Mouse (Mus musculus) G1E-ER4 (cell line): ENCODE data around the gene BC005537. TPM values are rescaled to one million over a fixed set of nuclear protein-coding genes. Genes with fewer than 3 reads are reported as not detected.

ENCODE experiments used
- GATA1 ChIP-seq: IDR thresholded peaks from one replicate; pipeline ENCODE4 v1.8.0; 2012; ENCODE audit warnings: low read length, inconsistent platforms
- polyA plus RNA-seq: library from polyadenylated mRNA; stranded (reverse); fragments of >175 nt; gene quantifications from 2 replicates; pipeline ENCODE4 v1.2.3, GENCODE M21; 2012

BC005537 gene
- polyA plus RNA-seq: 61.9 and 79.6 TPM in 2 replicates

DNA sequence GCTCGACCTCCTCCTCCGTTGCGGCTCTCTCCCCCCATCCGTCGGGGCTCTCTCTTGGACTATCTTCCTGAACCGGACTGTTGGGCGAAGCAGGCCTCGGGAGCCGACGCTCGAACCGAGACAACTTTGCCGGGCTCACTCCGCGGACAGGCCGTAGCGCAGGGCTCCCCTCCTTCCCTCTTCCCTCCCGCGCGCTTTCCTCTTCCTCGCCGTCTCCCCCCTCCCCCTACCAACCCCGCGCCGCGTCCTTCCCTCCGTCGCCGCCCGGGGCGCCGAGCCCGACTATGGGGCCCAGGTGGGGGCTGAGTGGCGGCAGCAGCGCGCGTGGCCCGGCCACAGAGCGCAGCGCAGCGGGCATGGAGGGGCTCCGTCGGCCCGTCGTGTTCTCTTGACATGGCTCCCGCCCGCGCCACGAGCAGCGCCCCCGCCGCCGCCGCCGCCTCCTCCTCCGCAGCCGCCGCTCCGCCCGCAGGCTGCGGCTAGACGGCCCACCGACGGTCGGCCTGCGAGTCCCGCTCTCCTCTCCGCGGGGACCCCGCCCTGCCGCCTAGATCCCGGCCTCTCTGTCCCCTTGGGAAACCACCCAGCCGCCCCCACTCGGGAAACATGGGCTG lies at the start of gene BC005537:
Gene BC005537, plus strand, starts transcription at position 350 of the 614 bp plus-strand sequence.
- no peak for TF ChIP-seq GATA1

DNA sequence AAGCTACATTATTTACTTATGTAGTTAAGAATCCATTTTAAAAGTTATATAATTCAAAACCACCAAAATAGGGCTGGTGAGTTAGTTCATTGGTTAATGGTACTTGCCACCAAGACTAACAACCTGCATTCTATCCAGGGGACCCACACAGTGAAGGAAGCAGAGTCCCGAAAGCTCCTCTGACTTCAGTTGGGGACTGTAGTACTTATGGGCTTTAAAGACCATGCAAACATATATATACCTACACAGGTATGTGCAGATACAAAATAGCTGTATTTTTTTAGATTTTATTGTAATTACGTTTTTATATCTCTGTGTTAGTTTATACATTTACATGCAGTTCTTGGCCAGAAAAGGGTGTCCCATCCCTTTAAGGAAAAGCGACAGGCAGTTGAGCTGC lies 44.7 kb upstream of the BC005537 start:
- TF ChIP-seq GATA1: no peak

DNA sequence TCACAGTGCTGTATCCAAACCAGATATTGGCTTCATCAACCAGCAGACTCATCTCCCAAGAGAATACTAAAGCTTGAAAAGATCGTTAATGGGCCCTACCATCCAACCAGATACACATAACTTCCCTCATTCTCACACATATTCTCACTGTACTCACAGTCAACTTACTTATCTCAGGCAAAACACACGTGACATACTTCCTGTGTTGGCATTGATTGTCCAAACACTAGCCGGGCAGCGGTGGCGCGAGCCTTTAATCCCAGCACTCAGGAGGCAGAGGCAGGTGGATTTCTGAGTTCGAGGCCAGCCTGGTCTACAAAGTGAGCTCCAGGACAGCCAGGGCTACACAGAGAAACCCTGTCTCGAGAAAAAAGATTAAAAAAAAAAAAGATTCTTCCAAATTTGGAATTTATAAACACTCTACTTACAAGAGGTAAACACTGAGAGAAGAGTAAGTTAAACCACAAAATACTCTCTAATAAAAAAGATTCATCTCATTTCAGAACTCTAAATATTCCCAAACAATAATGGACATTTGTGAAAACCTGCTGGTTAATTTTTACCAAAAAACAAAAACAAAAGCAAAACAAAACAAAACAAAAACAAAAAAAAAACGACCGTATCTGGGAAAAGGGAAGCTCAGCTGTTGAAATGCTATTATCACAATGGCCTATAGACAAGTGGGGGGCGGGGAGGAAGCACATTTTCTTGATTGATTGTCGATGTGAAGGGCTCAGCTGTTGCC lies 43.5 kb upstream of the BC005537 start:
- no peak for TF ChIP-seq GATA1

DNA sequence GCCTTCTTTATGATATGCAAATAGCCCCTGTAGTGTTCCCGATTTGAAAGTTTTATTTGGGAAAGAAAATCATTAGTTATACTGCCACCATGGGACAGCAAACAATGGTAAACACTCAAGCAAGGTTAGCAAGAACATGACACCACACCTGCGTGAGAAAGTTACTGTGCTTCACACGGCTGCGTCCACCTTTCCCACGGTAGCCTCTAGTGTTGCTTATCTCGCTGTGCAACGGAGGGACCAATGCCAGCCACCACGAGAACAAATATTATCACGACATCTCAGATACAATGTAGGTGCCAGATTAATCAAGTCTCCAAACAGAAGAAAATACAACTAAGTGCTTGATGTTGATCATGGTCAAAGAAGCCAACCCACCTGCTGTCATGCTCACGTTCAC lies 42.0 kb upstream of the BC005537 start:
- TF ChIP-seq GATA1: no peak

DNA sequence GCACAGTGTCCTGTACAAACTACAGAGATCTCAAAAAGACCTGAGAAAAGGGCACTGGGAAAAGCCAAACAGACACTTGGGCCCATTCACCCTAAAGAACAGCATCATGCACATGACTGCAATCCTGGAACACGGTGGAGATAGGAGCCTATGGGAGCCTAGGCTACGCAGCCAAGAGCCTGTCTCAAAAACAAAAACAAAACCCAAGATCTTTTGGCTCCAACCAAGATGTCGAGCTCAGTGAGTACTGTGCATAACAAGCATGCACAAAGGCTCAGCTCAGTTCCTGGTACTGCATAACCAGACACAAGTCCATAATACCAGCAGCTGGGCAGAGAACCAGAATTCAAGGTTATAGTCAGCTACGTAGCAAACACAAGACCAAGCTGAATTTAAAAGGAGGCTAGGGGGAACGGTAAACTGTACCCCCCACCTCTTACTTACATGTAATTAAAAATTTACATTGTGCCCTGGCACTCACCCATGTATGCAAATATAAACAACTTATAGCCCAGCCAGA lies 41.0 kb upstream of the BC005537 start:
- TF ChIP-seq GATA1: no peak

DNA sequence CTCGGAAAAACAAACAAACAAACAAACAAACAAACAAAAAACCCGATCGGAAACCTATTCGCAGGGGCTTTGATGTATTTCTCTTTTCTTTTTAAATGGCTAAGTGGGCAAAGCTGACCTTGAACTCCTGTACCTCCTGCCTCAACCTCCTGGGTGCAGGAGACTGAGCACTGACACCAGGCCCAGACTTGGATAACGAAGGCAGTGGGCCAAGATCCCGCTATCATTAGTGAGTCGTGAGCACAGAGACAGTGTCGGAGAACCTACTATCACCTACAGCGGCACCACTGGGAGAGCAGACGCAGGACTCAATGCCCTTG lies 40.4 kb upstream of the BC005537 start:
- TF ChIP-seq GATA1: no peak

DNA sequence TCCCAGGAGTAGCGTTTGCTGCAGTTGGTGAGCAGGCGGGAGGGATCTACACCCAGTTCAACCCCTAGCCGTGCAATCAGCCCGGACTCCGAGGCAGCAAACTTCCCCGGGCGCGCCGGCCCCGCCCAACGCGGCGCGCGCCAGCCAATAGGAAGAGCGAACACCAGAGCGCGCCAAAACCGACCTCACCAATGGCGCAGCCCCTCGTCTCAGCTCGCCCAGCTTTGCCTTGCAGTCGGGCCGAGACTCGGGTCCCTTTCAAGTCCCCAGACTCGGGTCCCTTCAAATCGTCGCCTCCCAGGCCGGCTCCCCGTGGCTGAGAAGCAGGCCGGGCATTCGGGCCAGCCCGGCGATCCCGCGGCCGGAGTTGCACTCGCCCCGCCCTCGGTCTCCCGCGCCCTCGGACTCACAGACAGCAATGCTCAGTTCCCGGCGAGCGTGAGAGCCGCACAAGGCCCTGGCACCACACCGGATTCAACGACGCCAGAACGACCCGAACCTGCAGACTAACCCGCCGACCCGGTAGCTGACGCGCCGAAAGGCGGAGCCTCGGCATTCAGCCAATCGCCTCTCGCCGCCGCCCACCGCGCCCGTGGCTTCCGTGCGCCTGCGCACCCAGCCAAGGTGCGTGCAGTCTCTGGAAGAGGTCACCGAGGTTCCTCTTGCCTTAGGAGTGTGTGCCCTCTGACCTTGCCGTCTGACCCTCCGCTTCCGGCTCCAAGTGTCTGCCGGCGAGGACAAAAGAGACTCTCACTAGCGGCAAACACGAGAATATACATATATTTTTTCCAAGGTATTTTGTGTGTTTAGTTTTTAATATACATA lies 39.8 kb upstream of the BC005537 start, which contains the start of gene Gmnn:
Gene Gmnn, minus strand, starts transcription at position 521 of the 825 bp plus-strand sequence.
- TF ChIP-seq GATA1: no peak

DNA sequence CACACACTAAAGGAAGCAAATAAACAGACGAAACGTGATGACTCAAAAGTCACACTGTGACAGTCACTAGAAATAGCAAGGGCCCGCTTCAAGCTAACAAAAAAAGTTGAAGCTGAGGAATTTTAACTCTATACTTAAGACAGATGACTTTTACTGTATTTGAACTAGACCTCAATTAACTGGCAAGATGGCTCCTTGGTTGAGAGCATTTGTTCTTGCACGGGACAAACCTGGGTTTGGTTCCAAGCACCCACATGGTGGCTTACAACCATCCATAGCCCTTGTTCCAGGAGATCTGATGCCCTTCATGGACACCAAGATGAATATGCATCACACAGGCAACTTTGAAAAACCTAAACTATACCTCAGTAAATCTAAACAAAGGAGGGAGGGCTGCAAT lies 39.2 kb upstream of the BC005537 start:
- TF ChIP-seq GATA1: no peak

DNA sequence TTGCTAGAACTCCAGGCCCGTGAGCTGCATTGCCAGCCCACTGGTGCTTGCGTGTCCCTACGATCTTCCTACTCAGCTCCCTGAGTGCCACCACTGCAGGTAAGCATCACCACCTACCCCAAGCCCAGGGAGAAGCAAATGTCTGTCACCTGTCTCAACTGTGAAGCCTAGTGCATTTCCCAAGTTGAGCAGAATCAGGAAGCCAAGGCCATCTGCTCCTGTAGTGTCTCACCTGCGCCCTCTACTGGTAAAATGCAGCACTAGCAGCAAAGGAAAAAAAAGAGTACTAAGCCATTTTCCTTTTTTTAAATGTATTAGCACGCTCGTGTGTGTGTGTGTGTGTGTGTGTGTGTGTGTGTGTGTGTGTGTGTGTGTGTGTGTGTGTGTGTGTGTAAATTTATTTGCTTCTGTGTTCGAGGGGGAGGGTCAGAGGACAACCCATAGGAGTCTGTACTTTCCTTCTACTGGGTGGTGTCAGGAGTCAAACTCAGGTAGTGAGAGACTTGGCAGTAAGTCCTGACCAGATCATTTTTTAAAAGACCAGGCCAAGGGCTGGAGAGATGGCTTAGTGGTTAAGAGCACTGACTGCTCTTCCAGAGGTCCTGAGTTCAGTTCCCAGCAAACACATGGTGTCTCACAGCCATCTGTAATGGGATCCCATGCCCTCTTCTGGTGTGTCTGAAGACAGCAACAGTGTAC lies 25.2 kb upstream of the BC005537 start:
- no peak for TF ChIP-seq GATA1

DNA sequence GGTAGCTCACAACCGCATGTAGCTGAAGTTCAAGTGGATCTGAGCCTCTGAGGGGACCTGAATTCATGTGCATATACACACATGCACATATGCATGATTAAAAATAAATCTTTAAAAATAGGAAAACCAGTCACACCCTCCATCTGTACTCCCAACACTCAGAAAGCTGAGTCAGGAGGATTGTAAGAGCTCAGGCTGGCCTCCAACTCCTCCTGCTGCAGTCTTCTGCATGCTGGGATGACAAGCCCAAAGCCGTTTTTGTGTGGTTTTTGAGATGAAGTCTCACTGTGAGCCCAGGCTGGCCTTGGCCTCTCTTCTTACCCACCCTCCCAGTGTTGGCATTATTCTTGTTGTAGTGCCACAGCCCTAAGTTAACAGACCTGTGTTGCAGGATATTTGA lies 23.4 kb upstream of the BC005537 start:
- TF ChIP-seq GATA1: no peak

DNA sequence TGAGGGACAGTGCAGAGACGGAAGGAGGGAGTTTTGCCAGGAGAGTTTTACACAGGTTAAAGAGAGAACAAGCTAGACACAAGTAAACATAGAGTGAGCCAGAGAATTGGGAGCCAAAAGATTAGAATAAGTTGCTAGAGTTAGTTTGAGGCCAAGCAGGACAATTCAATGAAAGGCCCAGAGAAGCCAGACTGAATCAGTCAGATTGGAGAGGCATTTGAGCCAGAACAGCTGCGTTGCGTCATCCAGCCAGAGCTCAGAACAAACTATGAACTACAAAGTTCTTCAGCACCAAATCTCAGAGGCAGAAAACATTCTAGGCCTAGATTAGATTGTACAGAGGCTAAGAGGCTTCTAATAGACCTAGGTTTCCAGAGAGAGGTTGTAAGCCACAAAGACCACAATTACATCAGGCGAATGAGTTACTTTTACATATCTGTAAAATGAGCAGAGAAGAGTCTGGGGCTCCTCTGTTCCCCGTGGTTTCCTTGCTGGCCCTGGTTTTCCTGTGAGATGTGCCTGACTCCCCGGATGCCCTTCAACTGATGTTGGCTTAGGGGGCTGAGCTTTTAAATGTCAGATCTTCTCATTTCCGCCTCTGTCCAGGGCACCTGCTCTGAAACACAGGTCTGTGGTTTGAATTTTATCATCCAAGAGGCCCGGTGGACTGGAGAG lies 22.6 kb upstream of the BC005537 start:
- no peak for TF ChIP-seq GATA1

DNA sequence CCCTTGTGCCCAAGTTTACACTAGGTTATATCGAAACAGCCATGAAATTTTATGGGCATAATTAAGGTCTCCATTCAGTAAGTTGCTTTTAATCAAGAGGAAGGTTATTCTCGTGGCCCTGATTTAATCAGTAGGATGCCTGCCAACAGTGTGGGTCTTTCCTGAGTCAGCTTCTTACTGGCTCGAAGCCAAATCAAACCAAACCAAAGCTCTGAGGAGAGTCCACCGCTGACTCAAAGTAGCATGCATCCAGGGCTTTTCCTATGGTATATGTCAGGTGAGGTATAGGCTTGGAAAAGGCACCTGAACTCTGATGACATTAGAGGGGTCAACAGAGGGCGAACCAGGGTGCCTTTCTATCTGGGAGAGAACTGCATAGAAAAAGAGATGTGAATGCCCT lies 19.5 kb upstream of the BC005537 start:
- no peak for TF ChIP-seq GATA1

DNA sequence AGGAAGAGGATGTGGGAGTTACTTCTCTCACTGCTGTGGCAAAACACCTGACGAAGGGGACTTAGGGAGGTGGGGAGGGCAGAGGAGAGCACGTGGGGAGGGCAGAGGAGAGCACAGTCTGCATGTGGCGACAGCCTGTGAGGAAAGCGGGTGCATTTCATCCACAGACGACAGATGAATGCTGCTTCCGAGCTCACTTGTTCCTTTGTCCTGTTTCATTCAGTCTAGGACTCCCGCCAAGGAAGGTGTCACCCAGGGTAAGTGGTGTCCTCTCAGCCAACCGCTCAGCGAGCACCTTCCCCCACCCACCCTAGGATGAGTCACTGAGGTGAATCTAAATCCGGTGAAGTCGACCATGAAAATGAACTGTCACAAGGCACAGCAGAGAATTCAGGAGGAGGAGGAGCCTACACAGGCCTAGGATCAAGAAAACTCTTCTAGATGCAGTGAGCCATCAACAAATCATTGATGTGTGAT lies 15.4 kb upstream of the BC005537 start:
- no peak for TF ChIP-seq GATA1

DNA sequence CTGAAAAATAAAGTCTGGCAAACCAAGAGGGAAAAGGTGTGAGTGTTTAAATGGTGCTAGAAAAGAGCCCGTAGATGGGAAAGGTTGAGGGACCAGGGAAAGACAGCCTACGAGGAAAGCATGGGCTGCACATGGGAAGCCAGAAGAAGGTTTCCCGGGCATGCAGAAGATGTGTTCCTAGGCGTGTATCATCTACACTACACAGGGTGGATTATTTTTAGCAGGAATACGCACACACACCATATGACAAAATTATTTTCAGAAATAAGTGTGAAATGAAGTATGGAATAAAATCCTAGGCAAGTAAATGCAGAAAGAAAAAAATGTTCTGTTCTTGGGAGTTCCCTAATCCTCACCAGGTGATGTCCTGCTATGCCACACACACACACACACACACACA lies 14.0 kb upstream of the BC005537 start:
- no peak for TF ChIP-seq GATA1

DNA sequence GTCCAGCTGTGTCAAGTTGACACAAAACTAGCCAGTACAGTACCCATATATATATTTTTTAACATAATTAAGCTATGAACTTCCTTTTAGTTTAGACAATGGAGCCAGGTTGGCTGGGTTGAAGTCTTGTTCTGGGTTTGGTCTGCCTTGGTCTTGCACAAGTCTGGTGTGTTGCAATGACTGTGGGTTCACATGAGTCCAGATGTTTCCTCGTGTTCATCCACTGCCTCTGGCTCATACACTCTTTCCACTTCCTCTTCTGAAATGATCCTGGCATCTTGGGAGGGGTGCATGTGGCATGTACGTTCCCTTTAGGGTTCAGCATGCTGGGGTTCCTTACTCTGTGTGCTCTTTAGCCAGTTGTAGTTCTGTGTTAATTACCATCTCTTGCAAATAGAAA lies 10.1 kb upstream of the BC005537 start:
- no peak for TF ChIP-seq GATA1
